Mouse (Mus musculus): ENCODE results near the gene Jak1.
A peak's percentile ranks its signal among the peaks of the same experiment; 100 is the strongest.

The Jak1 gene

DNA sequence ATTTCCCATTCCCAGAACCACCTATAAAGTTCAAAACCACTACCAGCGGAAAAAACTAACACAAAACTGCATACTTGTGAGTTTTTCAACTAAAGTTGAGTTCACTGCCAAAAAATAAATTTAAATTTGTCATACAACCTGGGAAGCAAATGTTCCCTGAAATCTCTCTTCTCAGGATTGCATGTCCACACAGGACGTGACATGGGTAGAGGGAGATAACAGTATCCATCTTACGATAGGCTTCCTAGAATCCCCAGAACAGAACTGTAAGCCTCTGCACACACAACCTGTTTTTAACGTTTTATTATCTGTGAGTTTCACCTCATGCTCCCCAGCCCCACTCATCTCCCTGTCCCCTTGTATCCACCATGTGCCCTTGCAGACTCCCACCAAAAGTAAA lies 26.5 kb downstream of the Jak1 start:
- DNase-seq: no peak

DNA sequence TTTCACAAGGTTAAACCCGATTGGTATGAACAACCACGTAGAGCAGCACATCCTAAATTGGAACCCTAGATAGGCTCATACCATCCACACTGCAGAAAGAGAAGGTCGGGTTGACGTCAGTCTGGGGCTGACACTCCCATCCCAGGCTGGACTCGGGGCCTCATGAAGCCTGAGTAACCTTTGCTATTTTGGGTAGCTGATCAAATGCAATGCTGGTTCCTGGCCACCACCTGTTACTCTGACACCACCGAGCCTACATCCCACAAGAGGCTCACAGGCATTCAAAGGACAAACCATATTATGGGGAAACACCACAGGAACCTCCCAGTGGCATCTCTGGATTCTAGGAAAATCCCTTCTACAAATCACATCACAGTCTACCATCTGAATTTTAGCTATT lies 28.3 kb downstream of the Jak1 start:
- DNase-seq: no peak

DNA sequence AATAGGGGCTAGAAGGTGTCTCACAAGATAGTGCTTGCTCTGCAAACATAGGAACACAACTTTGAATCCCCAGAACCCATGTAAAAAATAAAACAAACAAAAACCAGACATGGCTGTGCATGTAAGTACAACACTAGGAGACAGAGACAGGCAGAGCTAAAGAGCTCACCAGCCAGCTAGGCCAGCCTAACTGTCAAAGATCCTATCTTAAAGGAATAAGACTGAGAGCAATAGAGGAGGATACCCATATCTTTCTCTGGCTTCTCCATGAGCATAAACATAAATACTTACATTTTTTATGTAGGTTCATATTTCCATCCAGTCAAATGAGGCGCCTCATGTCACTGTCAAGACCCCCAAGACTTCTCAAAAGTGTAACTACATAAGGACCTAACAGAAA lies 29.1 kb downstream of the Jak1 start:
- DNase-seq: no peak

DNA sequence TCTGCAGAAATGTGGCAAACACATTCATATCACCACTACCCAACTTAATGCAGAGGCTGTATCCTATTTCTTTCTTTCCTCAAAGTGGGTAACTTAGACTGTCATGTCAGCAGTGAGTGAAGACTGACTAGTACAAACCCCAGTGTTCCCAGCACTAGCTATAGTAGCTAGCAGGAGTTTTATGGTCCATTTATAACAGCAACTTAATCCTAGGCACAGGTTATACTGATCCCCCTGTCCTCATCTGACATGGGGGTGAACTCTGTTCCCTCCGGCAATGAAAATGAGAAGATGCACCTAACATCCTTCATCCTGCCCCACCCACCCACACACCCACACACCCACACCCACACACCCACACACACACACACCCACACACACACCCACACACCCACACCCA lies 30.3 kb downstream of the Jak1 start:
- no peak for DNase-seq

DNA sequence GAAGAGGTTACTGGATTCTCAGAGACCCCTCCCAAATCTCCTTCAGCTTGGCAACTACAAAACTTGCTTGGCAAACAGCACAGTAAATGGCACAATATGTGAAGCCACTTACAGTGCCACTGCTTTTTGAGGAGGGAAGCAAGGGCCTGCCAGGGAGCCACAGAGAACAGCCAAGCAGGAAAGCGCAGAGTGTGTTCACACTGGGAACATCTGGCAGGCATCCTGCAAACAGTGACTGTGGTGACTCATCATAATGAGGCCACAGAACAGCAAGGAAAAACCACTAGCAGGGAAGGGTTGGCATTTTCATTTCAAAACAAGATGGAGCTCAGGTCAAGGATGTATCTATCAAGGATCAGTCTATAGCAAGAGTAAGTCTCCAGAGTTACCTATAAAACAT lies 30.8 kb downstream of the Jak1 start:
- peak; percentile 25 to 62 for DNase-seq

DNA sequence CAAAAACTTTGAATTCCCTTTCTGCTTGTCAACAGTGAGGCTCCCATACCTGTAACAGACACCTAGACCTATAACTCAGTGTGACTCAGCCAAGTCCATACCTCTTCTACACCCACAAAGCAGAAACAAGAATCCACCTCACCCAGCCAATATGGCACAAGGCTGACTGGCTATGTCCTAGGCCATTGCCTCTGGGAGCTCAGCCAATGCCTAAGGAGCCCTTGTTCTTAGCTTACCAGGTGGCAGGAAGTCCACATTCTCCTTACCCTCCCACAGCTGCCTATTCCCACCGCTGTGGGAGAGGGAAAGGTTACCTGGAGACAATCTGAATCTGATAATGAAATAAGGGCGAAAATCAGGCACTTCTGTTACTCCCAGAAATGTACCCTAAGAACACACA lies 34.5 kb downstream of the Jak1 start:
- no peak for DNase-seq

DNA sequence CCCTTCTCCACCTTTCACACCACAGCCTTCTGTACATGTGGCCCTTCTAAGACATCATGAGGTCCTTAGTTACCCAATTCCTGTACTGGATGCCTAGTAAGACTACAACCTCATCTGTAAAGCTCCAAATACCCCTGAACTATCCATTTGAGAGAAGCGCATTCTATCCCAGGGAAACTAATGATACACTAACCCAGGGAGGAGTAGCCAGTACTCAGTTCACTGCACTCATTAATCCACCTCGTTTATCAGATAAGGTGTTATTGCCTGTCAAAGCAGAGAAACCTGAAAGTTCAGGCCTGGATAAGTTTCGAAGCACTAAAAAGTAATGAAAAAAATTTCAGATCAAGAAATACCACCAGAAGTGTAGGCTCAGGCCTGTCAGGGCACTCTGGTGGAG lies 37.7 kb downstream of the Jak1 start:
- no peak for DNase-seq

DNA sequence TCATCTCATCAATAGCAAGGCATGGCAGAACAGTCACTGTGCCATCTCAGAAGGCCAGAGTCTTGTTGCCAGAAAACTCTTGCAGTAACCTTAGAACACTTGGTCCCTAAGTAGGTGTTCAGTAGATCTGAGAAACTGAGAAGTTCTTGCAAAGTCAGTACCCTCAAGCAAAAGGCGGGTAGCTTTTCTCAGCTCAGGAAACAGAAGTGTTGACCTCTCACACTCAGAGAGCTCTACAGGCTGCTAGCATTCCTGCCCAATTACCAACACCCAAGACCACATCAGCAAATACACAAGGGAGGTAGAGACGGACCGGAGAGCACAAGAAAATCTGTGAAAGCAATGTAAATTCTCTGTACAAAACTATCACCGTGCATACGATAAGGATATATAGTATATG lies 39.1 kb downstream of the Jak1 start:
- DNase-seq: no peak

DNA sequence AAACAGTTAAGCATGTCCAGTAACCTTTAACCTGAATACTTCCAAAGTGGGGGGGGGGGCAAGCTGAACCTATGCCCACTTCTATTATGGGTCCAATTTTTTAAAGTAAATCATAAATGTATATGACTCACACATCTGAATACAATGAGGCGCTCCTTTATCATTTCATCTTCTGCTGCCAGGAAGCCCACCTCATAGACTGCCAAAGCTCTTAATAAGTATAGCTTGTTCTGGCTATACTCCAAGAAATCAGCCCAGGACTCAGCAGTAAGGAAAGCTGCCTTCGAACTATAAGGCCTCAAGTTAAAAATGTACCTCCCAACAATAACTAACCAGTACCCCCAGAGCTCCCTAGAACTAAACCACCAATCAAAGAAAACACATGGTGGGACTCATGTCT lies 44.1 kb downstream of the Jak1 start:
- DNase-seq: no peak

DNA sequence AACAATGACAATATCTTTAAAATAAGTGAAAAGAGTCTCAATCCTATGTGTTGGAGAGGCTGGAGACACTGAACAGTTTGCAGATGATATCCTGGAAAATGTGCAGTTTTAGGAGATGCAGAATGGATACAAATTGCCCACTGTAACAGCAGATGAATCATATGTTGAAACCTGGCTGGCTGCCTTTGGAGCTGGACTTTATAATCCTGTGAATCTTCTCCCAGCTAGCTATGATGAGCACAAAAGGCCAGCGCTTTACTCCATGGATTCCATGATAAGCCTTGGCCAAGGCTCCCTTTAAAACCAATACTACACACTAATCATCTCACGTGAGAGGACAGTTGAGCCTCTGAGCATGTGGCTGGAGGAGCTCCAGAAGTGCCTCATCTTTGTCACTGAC lies 45.2 kb downstream of the Jak1 start:
- peak; percentile 28 to 31 for DNase-seq

DNA sequence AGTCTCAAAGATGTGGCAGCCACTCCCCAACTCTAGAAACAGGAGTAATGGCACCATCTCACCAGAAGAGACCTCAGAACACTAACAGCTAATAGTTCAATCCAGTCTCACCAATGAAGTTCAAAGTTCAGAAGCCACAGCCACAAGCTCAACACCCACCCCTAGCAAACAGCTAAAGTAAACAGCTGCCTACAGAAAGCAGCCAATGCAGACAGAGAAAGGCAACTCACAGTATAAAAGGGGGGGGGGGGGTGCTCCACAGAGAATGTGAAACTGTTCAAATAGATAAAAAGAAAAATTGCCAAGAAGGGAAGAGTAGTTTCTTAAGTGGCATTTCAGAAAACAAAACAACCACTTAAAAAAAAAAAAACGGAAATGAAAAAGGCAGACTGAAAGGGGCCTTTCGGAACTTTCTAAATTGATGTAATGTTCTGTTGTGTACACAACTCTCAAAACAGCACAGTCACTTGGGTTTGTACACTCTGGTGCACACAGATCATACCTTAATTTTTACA lies 48.0 kb downstream of the Jak1 start:
- DNase-seq: no peak

DNA sequence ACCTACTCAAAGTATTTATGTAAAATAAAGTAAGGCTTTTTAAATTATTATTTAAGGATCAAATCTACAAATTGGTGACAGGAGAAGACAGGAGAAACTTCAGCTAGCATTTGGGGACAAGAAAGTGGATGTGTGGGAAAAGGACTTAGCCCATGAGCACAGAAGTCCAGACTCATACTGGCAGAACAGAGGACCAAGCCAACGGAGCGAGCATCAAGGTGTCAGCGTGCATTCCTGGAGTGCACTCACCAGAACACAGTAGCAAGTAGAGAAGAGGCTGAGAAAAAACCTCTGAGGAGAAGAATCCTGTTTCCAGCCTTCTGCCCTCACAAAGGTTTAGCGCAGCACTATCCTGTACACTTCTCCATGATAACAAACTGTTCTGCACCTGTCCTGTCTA lies 48.8 kb downstream of the Jak1 start:
- no peak for DNase-seq

DNA sequence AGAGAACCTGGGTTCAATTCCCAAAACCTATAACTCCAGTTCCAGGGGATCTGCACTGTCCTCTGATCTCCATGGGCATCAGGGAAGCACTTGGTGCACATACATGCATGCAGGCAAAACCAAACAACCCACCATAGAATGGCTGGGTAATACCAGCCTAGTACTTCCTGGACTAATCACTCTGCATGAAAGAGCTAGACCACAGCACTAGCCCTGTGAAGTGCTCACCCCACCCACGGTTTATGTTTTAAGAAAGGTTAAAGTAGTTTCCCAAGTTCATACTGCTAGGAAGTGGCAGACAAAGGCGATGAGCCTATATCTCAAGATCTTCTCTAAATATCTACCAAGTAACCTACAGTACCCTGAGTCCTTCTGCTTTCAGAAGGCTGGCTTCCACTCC lies 51.6 kb downstream of the Jak1 start:
- DNase-seq: no peak

DNA sequence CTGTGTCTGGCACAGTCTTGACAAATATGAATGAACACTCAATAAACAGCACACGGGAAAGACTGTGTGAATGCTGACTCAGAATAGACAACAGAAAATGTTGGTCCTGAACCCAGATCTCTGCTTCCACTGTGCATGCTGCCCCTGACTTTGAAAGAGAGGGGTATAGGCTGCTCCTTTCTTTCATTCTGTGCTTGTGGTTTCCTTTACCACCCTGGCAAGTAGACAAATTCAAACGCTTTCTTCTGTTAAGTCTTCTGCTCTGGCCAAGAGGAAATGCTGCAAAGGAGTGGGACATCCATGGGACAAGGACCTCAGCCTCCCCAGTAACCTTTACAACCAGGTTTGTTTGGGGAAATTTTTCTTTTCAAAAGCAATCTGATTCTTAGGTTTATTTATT lies 57.6 kb downstream of the Jak1 start:
- DNase-seq: no peak

DNA sequence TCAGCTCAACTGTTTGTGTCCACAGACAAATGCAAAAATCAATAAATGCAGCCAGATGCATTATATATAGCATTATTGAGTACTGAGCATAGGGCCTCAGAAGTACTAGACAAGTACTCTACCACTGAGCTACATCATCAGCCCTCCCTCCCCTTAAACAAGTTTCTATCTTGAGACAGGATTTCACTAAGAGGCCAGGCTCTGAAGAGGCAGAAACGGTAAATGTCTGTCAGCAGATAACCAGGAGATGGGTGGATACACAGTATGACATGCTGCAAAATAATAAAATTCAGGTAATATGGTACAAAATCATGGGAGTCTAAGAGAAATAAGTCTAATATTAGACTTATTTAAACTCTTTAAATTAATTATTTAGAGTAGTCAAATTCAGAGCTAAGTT lies 61.6 kb downstream of the Jak1 start:
- DNase-seq: no peak

DNA sequence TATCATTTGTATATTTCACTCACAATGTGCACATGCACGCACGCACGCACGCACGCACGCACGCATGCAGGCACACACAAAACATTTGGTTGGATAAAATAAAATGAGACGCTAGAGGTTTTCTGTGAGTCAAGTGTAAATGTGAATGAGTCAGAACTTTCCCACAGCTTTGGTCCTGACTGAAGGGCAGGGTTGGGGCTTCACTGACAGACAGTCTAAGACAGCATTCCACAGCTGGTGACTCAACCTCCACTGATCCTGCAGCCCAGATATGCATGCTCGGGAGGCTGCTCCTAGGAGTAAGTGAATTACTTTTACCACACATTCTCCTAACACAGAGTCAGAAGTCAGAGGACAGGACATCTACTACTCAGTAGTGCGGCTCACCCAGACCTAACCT lies 62.5 kb downstream of the Jak1 start:
- DNase-seq: no peak

DNA sequence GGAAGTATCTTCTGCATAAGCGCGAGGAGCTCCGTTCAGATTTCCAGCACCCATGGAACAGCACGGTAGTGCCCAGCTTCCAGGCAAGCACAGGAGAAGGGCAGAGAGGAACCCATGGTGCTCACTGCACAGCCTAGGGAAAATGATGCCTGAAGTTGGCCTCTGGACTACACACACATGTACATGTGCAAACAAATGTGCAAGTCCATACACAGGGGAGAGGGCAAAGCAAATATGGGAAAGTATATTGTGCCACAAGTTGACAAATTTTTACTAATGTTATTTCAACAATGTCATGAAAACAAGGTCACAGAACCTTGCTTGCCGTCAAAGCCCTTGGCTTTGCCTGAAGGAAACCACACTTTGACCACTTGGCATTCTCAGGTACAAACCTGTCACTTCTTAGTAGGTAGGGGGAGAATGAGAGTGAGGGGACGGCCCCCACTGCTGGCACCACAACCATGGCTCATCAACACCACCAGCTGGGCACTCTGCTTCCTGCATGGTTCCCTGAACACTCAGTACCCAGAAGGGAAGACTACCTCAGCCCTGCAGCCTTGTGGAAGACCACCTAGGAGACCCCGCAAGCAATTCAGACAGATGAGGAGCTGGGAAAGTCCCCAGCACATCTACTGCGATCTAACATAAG lies 65.5 kb downstream of the Jak1 start:
- DNase-seq: peak; percentile 18 to 21

DNA sequence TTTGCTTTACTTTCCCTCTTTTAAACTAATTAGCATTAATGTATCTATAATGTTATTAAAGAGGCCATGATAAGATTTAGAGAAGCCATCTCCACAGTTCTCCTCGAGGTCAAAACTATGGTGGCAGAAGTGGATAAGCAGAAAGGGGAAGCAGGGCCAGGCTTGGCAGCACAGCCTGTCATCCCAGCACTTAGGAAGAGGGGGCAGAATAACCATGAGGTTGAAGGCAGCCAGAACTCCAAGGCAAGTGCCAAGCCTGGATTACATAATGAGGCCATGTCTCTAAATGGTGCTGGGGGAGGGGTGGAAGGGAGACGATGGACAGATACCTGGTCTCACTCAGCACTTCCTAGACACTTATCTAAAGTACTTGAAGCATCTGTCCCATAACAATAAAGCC lies 66.7 kb downstream of the Jak1 start:
- DNase-seq: peak; percentile 89 to 91

DNA sequence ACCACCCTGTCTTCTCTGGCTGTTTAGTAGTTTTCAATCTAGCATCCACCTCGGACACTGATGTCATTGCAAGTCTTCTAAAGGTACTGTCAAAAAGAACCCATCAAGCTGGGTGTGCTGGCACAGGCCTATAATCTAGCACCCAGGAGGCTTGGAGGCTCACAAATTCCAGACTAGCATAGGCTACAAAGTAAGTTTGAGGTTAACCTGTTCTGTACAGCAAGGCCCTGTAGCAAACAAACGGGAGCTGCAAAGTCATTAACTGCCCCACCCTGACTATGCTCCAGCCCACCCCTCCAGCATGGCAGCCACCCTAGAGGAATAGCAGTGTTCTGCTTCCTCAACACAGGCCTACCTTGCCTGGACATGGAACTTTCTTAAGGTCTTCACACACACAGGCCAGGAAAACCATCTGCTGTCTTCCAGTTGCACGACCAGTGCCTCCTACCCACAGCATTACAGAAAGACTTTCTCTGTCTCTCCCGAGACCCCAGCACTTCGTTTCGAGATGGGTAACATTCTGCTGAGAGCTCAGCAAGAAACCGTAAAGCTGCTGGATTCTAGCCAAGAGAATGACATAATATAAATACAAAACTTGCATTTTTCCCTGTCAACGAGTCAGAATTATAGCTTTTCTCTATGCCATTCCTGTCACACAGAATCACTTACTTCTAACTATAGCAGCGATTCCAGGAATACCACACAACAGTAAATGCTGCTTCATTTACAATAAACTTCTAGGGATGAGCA lies 67.5 kb downstream of the Jak1 start:
- DNase-seq: peak; percentile 9 to 33

DNA sequence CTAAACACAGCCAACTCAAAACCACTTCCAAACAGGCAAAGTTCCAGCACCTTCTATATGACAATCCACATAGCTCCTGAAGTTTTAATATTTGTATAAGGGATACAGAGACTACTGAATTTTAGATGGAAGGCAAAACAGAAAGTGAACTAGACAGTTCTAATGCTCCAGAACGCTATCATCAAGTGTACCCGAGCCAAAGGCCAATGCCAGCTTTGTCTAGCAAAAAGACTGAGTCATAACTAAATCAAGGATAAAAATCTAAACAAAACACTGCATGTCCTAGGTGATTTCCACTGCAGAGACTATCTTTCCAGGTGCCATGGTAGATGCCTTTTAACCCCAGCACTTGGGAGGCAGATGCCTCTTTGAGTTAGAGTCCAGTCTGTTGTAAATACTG lies 68.7 kb downstream of the Jak1 start:
- DNase-seq: no peak

DNA sequence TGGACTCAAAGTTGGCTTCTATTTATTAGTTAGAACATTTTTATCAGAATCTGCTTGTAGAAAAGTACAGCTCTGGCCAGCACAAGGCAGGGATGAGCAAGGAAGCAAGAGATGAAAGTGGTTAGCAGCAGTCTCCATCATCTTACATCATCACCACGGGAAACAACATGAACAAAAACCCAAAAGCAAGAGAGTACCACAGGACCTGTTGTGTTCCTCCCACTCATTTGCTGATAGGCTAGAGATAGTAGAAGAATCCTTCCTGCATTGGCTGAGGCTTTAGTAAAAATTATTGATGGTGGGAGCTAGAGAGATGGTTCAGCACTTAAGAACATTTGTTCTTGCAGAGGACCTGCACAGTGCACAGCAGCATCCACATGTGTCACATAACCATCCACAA lies 70.9 kb downstream of the Jak1 start:
- no peak for DNase-seq

DNA sequence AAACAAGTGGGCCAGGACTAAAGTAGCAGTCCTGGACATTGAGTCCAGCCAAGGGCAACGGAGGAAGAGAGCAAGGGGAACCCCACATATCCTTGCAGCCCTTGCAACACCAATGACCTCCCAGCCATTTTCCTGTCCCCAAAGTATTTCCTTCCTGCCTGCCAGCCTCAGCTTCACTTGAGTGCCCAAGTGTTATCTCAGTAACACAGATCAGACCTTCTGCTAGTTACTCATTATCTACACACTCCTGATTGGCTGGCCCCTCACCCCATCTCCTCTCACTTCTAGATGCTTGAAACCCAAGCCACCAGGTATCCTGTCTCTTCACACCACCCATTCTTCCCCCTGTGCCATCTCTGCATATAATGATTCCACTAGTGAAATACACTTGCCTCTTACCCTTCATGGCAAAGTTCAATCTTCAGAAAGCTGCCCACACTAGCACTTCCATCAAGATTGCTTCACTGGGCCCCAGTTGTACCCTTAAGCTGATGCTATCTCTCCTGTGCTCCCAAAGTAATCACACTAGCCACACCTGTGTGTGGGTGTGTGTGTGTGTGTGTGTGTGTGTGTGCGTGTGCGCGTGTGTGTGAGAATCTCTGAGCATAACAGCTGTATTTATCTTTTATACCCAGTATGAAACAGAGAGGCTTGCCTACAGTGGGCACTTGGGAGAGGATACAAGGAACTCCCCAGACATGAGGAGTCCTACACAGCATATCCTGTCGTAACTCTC lies 72.7 kb downstream of the Jak1 start:
- DNase-seq: no peak

DNA sequence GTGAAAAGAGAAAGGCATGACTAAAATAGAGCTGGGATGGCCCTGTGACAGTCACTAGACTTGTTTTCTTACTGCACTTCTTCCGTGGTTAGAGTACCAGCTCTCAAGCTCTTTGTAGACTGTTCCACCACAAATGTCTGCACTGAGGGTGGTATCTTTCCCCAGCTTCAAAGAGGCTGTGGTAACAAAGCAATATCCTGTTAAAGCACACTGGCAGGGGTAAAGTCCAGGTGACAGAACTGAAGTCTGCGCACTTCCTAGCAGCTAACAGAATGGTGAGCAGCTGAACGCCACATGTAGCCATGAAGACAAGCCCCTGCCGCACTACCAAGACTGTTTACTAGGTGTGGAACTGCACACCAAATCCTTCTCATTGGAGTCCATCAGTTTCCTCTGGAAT lies 77.7 kb downstream of the Jak1 start:
- DNase-seq: no peak

DNA sequence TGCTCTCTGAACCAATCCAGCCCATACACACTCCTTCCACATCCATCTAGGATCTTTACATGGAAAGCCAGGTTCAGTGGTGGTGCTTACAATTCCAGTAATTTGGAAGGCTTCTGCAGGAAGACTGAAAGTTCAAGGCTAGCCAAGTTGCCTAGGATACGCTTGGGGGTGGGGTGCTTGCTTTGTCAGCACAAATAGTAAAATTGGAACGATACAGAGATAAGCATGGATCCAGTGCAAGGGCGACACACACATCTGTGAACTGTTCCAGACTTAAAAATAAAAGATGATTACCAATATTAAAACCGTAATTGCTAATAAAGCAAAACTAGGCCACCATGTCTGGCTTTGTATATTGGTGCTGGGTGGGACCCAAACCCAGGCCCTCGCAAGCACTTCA lies 78.5 kb downstream of the Jak1 start:
- DNase-seq: no peak
